Mouse (Mus musculus): Measurements from ENCODE around the gene Pck2.

DNA sequence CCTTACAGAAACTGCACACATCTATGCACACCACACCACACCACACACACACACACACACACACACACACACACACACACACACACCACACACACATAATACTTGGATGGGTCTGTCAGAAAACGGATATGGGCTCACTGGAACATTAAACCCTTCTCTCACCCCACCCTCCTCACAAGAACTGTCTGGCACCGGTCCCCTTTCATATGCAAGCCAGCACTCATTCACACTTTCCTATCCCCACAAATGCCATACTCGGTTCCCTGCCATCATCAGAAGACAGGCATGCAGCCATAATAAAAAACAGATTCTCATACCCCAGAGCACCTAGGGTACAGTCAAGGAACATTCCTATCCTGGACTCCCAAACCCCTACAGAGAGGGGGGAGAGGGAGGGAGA is 48.0 kb upstream of the Pck2 start:
- TF ChIP-seq CTCF (IDR thresholded peaks at IDR 0.05; ENCODE audit: extremely low read depth, insufficient read length, insufficient replicate concordance, low read depth, low read length) = no peak
- no peak for TF ChIP-seq POLR2A (IDR thresholded peaks at IDR 0.05; ENCODE audit: low read depth, low read length)
